Mouse (Mus musculus): ENCODE measurements around the gene Vopp1.

- no peak for TF ChIP-seq CTCF (IDR thresholded peaks at IDR 0.05; ENCODE audit: low read depth)
- peak; percentile 54 for TF ChIP-seq EP300 (IDR thresholded peaks at IDR 0.05; ENCODE audit: low read depth)
Observed at GRCm38 (mm10) chr6:57702743-57703499, 122.0 kb downstream of the Vopp1 start.
